Mouse (Mus musculus) cortical plate, adult 2 months (tissue): Measurements from ENCODE around the gene Ctsd.
"Not testable (repeated sequence)": the region's sequence is repeated elsewhere in the genome, so short reads cannot be mapped to it uniquely, and the experiment has no call there.

Source experiments
- CTCF ChIP-seq: fragments of 200-500 bp; IDR thresholded peaks from 2 replicates; pipeline ENCODE4 v1.5.1; 2011; ENCODE audit warnings: mild to moderate bottlenecking, control low read depth, low read length; ENCODE audit not compliant: insufficient read depth; ENCODE audit errors: extremely low read depth
- POLR2A ChIP-seq: fragments of 200-500 bp; IDR thresholded peaks from 2 replicates; pipeline ENCODE4 v1.6.1; 2011; ENCODE audit warnings: mild to moderate bottlenecking, low read length, control low read depth; ENCODE audit not compliant: insufficient read depth; ENCODE audit errors: extremely low read depth

DNA sequence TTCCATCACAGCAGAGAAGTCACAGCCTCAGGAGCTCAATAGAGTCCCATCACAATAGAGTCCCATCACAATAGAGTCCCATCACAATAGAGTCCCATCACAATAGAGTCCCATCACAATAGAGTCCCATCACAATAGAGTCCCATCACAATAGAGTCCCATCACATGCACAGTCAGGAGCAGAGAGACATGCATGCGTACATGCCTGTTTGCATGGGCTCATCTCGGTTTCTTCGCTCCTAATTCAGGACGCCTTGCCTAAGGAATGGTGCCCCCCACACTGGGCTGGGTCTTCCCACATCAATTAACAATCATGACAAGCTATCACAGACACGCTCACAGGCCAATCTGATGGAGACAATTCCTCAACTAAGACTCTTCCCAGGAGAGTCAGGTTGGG is 17.3 kb upstream of the Ctsd start:
- TF ChIP-seq CTCF, POLR2A: not testable (repeated sequence)
